Comparison of ENCODE assay signal across 23 mouse cellular contexts in genomic region chr14:17621671-17622070, GRCm38 (mm10). TPM values are rescaled to one million over a fixed set of nuclear protein-coding genes. Genes with fewer than 3 reads are reported as not detected.
DNase-seq lines count a peak whose midpoint lies in the region; ATAC-seq and TF ChIP-seq lines count a peak whose summit lies in the region.
"Had no signal": no experiment of that assay in that cellular context is flagged by ENCODE, and none has a peak within 500 bp of the region (broad histone marks: within the 10 kb centered on the region; RNA-seq: fewer than 3 reads in every experiment).

No protein-coding gene starts in this region.

- H3K36me3 ChIP-seq in embryonic facial prominence, embryonic 13.5 days = no peaks in the 10 kb centered on the region
- H3K36me3 ChIP-seq in embryonic facial prominence, embryonic 10.5 days (replicated peaks) = no peaks in the 10 kb centered on the region
- no peaks in the 10 kb centered on the region for H3K36me3 ChIP-seq in thymus, adult 2 months (ENCODE audit: control insufficient read depth, insufficient read depth, low read length)
- H3K36me3 ChIP-seq: forebrain, embryonic 10.5 days; hindbrain, embryonic 12.5 days; neural tube, embryonic 15.5 days had no signal

- H3K4me2 ChIP-seq in embryonic facial prominence, embryonic 13.5 days = no peak overlapping the region
- H3K4me2 ChIP-seq: heart, embryonic 11.5 days; hindbrain, embryonic 12.5 days; liver, embryonic 11.5 days; neural tube, embryonic 15.5 days had no signal

- no peak for DNase-seq in embryonic facial prominence, embryonic 10.5 days (ENCODE audit: low spot score)
- peak; percentile 32 for DNase-seq in layer of hippocampus, adult 9-10 months (ENCODE audit: low spot score)
- DNase-seq in layer of hippocampus, postnatal 36 days = no peak
- peak; percentile 42 for DNase-seq in right cerebral cortex, adult 18-20 months
- DNase-seq in right cerebral cortex, postnatal 14 days = no peak
- DNase-seq in adrenal gland, adult (ENCODE audit: inconsistent age in 2 of 2, low spot score in 1 of 2) = no peak
- no peak for DNase-seq in thymus, adult 2 months
- DNase-seq: adrenal gland, postnatal 10 days; cerebellum, adult 11 months; cerebellum, postnatal 14 days; gastrocnemius, adult 2 months; heart, postnatal 10 days; kidney, adult 18-20 months; lung, adult 18-20 months; thymus, postnatal 25 days had no signal

- no peak overlapping the region for H3K4me3 ChIP-seq in embryonic facial prominence, embryonic 13.5 days
- H3K4me3 ChIP-seq in embryonic facial prominence, embryonic 10.5 days = no peak overlapping the region
- no peak overlapping the region for H3K4me3 ChIP-seq in thymus, adult 2 months (ENCODE audit: control insufficient read depth, insufficient read depth, low read length)
- H3K4me3 ChIP-seq: forebrain, embryonic 10.5 days; gastrocnemius, adult 2 months; hindbrain, embryonic 12.5 days; megakaryocyte, embryonic 14.5 days; neural tube, embryonic 15.5 days had no signal

- no peaks in the 10 kb centered on the region for H3K4me1 ChIP-seq in embryonic facial prominence, embryonic 13.5 days
- no peaks in the 10 kb centered on the region for H3K4me1 ChIP-seq in embryonic facial prominence, embryonic 10.5 days
- no peaks in the 10 kb centered on the region for H3K4me1 ChIP-seq in thymus, adult 2 months (replicated peaks; ENCODE audit: control insufficient read depth, insufficient read depth, low read length)
- H3K4me1 ChIP-seq: forebrain, embryonic 10.5 days; hindbrain, embryonic 12.5 days; megakaryocyte, embryonic 14.5 days; neural tube, embryonic 15.5 days had no signal

- WGBS in embryonic facial prominence, embryonic 13.5 days = 66% methylated on average over 3 of the region's 3 CpGs
- WGBS in embryonic facial prominence, embryonic 10.5 days = 83% methylated on average over 3 of the region's 3 CpGs
- WGBS in thymus, adult 2 months = 68% methylated on average over 3 of the region's 3 CpGs

- TF ChIP-seq POLR2A in thymus, adult 2 months (IDR thresholded peaks at IDR 0.05; ENCODE audit: control insufficient read depth, extremely low read depth, insufficient read depth, low read length, poor library complexity) = no peak

- TF ChIP-seq CTCF in thymus, adult 2 months (IDR thresholded peaks at IDR 0.05; ENCODE audit: borderline replicate concordance, control insufficient read depth, extremely low read depth, insufficient read depth, low read length, poor library complexity) = no peak

- H3K27ac ChIP-seq in embryonic facial prominence, embryonic 13.5 days = peak overlapping the region; percentile 28; the same call in 1 of the 2 replicates
- H3K27ac ChIP-seq in embryonic facial prominence, embryonic 10.5 days (replicated peaks) = no peak overlapping the region
- H3K27ac ChIP-seq in thymus, adult 2 months (ENCODE audit: control insufficient read depth, insufficient read depth, low read length) = no peak overlapping the region
- H3K27ac ChIP-seq: forebrain, embryonic 10.5 days; gastrocnemius, adult 2 months; hindbrain, embryonic 12.5 days; kidney, postnatal 0 days; neural tube, embryonic 15.5 days had no signal

- no peaks in the 10 kb centered on the region for H3K27me3 ChIP-seq in embryonic facial prominence, embryonic 13.5 days
- H3K27me3 ChIP-seq in embryonic facial prominence, embryonic 10.5 days (replicated peaks; ENCODE audit: low read depth, poor library complexity, severe bottlenecking) = no peaks in the 10 kb centered on the region
- H3K27me3 ChIP-seq in thymus, adult 2 months (ENCODE audit: control insufficient read depth, insufficient read depth, low read length) = no peaks in the 10 kb centered on the region
- H3K27me3 ChIP-seq: hindbrain, embryonic 12.5 days; megakaryocyte, embryonic 14.5 days; neural tube, embryonic 15.5 days had no signal

- H3K9me3 ChIP-seq in embryonic facial prominence, embryonic 13.5 days = no peaks in the 10 kb centered on the region
- H3K9me3 ChIP-seq in embryonic facial prominence, embryonic 10.5 days = no peaks in the 10 kb centered on the region
- H3K9me3 ChIP-seq: hindbrain, embryonic 12.5 days; megakaryocyte, embryonic 14.5 days; neural tube, embryonic 15.5 days had no signal

- H3K9ac ChIP-seq in embryonic facial prominence, embryonic 13.5 days = no peak overlapping the region
- H3K9ac ChIP-seq: hindbrain, embryonic 12.5 days; neural tube, embryonic 15.5 days had no signal

- no peak for ATAC-seq in embryonic facial prominence, embryonic 13.5 days (ENCODE audit: insufficient number of reproducible peaks, insufficient read depth, low FRiP score, low TSS enrichment, low read depth)

RNA-seq across cellular contexts. Expression of gene Thrb, which starts 38.4 kb away (rescaled TPM):
- 2.6 and 5.1 TPM in 2 replicates for polyA plus RNA-seq in embryonic facial prominence, embryonic 13.5 days (2015; fragmentation: Nextera tagmentation; extraction: Ambion mirVana)
- 1.2 and 1.5 TPM in 2 replicates for polyA plus RNA-seq in embryonic facial prominence, embryonic 10.5 days (2016; fragmentation: Nextera tagmentation; extraction: Ambion mirVana)
- total RNA-seq in layer of hippocampus, postnatal 36 days (2021) = 10 to 100 TPM; 41.4 to 42.7 TPM
- polyA plus RNA-seq in thymus, adult 2 months (2012; rRNA removed) = 1.5 TPM in 2 replicates

Comparison
In these comparisons a context has a peak if more than half of its experiments do, and no peak if none do; other contexts are left out.
1. DNase-seq: peak in layer of hippocampus, adult 9-10 months (single experiment) and right cerebral cortex, adult 18-20 months (single experiment); none in embryonic facial prominence, embryonic 10.5 days (single experiment), layer of hippocampus, postnatal 36 days (0 of 2), right cerebral cortex, postnatal 14 days (single experiment), adrenal gland, adult (0 of 2) and thymus, adult 2 months (single experiment).